ENCODE assay signal across 16 mouse cellular contexts in the genomic region with DNA sequence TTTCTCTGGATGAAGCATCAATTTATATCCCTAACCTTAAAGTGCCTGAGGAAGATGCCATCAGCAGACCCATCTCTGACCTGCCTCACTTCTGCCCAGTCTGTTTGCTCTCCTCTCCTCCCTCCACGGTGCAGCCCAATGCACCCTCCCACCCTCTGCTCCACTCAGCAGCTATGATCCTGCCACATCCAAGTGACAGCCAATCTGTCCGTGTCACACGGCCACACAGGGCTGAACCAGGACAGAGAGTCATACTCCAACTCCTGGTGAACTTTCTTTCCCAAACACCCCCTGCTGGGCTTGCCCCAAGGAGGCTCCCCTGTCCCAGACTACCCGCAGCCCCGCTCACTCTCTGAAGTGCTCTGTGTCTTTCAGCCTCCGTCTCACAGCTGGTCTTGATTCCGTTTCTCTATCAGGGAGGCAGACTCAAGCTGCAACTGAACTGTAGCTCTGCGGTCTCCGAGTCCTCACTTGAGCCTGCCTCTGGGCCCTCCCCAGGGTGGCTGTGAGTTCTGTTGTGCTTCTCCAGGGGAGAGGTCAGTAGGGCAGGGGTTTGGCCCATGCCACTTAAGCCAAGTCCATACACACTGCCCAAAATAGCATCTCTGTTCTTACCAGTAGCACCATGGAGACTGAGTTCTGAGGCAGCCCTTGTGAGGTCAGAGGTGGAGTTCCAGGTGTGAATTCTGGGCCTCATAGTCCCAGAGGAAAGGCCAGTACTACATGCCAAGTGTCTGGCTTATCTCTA. TPM values are rescaled to one million over a fixed set of nuclear protein-coding genes. Genes with fewer than 3 reads are reported as not detected.
A peak's percentile ranks its signal among the peaks of the same experiment; 100 is the strongest.
DNase-seq lines count a peak whose midpoint lies in the region; ATAC-seq lines count a peak whose summit lies in the region.
"Had no signal": no experiment of that assay in that cellular context is flagged by ENCODE, and none has a peak within 500 bp of the region (broad histone marks: within the 10 kb centered on the region; RNA-seq: fewer than 3 reads in every experiment).

A gene (minus strand): TSS at position 616 of the 748 bp plus-strand sequence.

- peaks cover 4% of the 10 kb centered on the region for H3K4me1 ChIP-seq in hindbrain, embryonic 13.5 days (replicated peaks)
- peaks cover 3% of the 10 kb centered on the region for H3K4me1 ChIP-seq in hindbrain, embryonic 16.5 days (ENCODE audit: control insufficient read depth, insufficient read depth, low read depth, low read length)
- H3K4me1 ChIP-seq in hindbrain, embryonic 12.5 days, result 0 out of 2 replicates have a peak, but pooled peaks cover 4% of the 10 kb centered on the region

- H3K4me2 ChIP-seq in hindbrain, embryonic 13.5 days, result no peak within 1 kb of the TSS
- no peak within 1 kb of the TSS for H3K4me2 ChIP-seq in hindbrain, embryonic 16.5 days (ENCODE audit: low read length)
- H3K4me2 ChIP-seq in hindbrain, embryonic 12.5 days (replicated peaks), result no peak within 1 kb of the TSS
- H3K4me2 ChIP-seq: embryonic facial prominence, embryonic 15.5 days had no signal

- no peaks in the 10 kb centered on the region for H3K9me3 ChIP-seq in hindbrain, embryonic 13.5 days
- H3K9me3 ChIP-seq in hindbrain, embryonic 16.5 days (ENCODE audit: control insufficient read depth, low read length), result no peaks in the 10 kb centered on the region
- no peaks in the 10 kb centered on the region for H3K9me3 ChIP-seq in hindbrain, embryonic 12.5 days (replicated peaks)
- H3K9me3 ChIP-seq: embryonic facial prominence, embryonic 15.5 days had no signal

- 44% methylated on average over 9 of the region's 9 CpGs for WGBS in hindbrain, embryonic 13.5 days
- WGBS in hindbrain, embryonic 16.5 days, result 42% methylated on average over 9 of the region's 9 CpGs
- WGBS in hindbrain, embryonic 12.5 days, result 40% methylated on average over 9 of the region's 9 CpGs

- H3K9ac ChIP-seq in hindbrain, embryonic 13.5 days, result no peak within 1 kb of the TSS
- no peak within 1 kb of the TSS for H3K9ac ChIP-seq in hindbrain, embryonic 16.5 days (ENCODE audit: low read depth, low read length)
- no peak within 1 kb of the TSS for H3K9ac ChIP-seq in hindbrain, embryonic 12.5 days
- H3K9ac ChIP-seq: embryonic facial prominence, embryonic 15.5 days had no signal

- no peak within 1 kb of the TSS for H3K27ac ChIP-seq in hindbrain, embryonic 13.5 days
- no peak within 1 kb of the TSS for H3K27ac ChIP-seq in hindbrain, embryonic 16.5 days (ENCODE audit: low read depth, low read length)
- no peak within 1 kb of the TSS for H3K27ac ChIP-seq in hindbrain, embryonic 12.5 days
- H3K27ac ChIP-seq: embryonic facial prominence, embryonic 15.5 days had no signal

- ATAC-seq in hindbrain, embryonic 13.5 days (ENCODE audit: low FRiP score), result peak; percentile 11; the same call in 1 of the 2 replicates
- ATAC-seq in hindbrain, embryonic 16.5 days, result no peak
- ATAC-seq in hindbrain, embryonic 12.5 days (ENCODE audit: low FRiP score), result no peak
- ATAC-seq: midbrain, embryonic 16.5 days had no signal

- H3K27me3 ChIP-seq in hindbrain, embryonic 13.5 days, result no peaks in the 10 kb centered on the region
- no peaks in the 10 kb centered on the region for H3K27me3 ChIP-seq in hindbrain, embryonic 16.5 days (replicated peaks; ENCODE audit: control insufficient read depth, insufficient read depth, low read length)
- H3K27me3 ChIP-seq in hindbrain, embryonic 12.5 days, result no peaks in the 10 kb centered on the region; the same call in 1 of the 2 replicates
- H3K27me3 ChIP-seq: embryonic facial prominence, embryonic 15.5 days had no signal

- no peaks in the 10 kb centered on the region for H3K36me3 ChIP-seq in hindbrain, embryonic 13.5 days
- no peaks in the 10 kb centered on the region for H3K36me3 ChIP-seq in hindbrain, embryonic 16.5 days (ENCODE audit: control insufficient read depth, insufficient read depth, low read length)
- H3K36me3 ChIP-seq in hindbrain, embryonic 12.5 days, result no peaks in the 10 kb centered on the region
- H3K36me3 ChIP-seq: embryonic facial prominence, embryonic 15.5 days had no signal

- DNase-seq in adrenal gland, postnatal 4 days (ENCODE audit: low spot score in 2 of 2), result no peak
- peak; percentile 64 for DNase-seq in heart, adult 8-10 months (ENCODE audit: low spot score)
- DNase-seq in heart, postnatal 4 days, result peak; percentile 27
- no peak for DNase-seq in cerebellum, adult 11-12 months
- DNase-seq in urinary bladder, postnatal 4 days (ENCODE audit: low spot score in 2 of 2), result no peak
- DNase-seq: cerebellum, adult 2 months; lung, postnatal 36 days; spleen, adult 18-20 months; thymus, adult 2 months had no signal

- H3K4me3 ChIP-seq in hindbrain, embryonic 13.5 days, result no peak within 1 kb of the TSS
- no peak within 1 kb of the TSS for H3K4me3 ChIP-seq in hindbrain, embryonic 16.5 days (ENCODE audit: low read length)
- H3K4me3 ChIP-seq in hindbrain, embryonic 12.5 days, result no peak within 1 kb of the TSS
- H3K4me3 ChIP-seq: embryonic facial prominence, embryonic 15.5 days had no signal

RNA-seq across cellular contexts. Expression of the gene that starts here (rescaled TPM):
- polyA plus RNA-seq in hindbrain, embryonic 13.5 days (2015; fragmentation: Nextera tagmentation; extraction: Ambion mirVana), result not detected in 2 replicates
- 0.07 TPM in 1 of 2 replicates, not detected in the other for polyA plus RNA-seq in hindbrain, embryonic 16.5 days (2015; fragmentation: Nextera tagmentation; extraction: Ambion mirVana)
- total RNA-seq in adrenal gland, postnatal 4 days (2021), result 10 to 100 TPM; 14.9 to 21.6 TPM
- 10 to 100 TPM; 24.2 to 36.7 (median 31.4) TPM for total RNA-seq in heart, adult 8-10 months (2022)
- 10 to 100 TPM; 11.5 to 11.7 TPM for total RNA-seq in heart, postnatal 4 days (2021)
- polyA plus RNA-seq in hindbrain, embryonic 12.5 days (2016; fragmentation: Nextera tagmentation; extraction: Ambion mirVana), result not detected in 2 replicates
- polyA plus RNA-seq: C2C12; cerebellum, adult 2 months; limb, embryonic 11.5 days; midbrain, embryonic 16.5 days had no signal

Comparison
In these comparisons a context has a peak if more than half of its experiments do, and no peak if none do; other contexts are left out.
1. Peak in ATAC-seq in hindbrain, embryonic 13.5 days; RNA of the gene not detected or under 1 TPM.
2. DNase-seq: peak in heart, adult 8-10 months (single experiment) and heart, postnatal 4 days (single experiment); none in adrenal gland, postnatal 4 days (0 of 2), cerebellum, adult 11-12 months (single experiment) and urinary bladder, postnatal 4 days (0 of 2).